Mouse (Mus musculus) ES-E14 (cell line): Measurements from ENCODE around the gene Ankar.

Experiments
- ZC3H11A ChIP-seq: IDR thresholded peaks from 2 replicates; pipeline ENCODE4 v1.6.1; 2012; ENCODE audit warnings: low read depth, mild to moderate bottlenecking, inconsistent platforms, low read length, borderline replicate concordance
- ZNF384 ChIP-seq: IDR thresholded peaks from 2 replicates; pipeline ENCODE4 v1.6.1; 2012; ENCODE audit warnings: low read depth, low read length, inconsistent platforms

DNA sequence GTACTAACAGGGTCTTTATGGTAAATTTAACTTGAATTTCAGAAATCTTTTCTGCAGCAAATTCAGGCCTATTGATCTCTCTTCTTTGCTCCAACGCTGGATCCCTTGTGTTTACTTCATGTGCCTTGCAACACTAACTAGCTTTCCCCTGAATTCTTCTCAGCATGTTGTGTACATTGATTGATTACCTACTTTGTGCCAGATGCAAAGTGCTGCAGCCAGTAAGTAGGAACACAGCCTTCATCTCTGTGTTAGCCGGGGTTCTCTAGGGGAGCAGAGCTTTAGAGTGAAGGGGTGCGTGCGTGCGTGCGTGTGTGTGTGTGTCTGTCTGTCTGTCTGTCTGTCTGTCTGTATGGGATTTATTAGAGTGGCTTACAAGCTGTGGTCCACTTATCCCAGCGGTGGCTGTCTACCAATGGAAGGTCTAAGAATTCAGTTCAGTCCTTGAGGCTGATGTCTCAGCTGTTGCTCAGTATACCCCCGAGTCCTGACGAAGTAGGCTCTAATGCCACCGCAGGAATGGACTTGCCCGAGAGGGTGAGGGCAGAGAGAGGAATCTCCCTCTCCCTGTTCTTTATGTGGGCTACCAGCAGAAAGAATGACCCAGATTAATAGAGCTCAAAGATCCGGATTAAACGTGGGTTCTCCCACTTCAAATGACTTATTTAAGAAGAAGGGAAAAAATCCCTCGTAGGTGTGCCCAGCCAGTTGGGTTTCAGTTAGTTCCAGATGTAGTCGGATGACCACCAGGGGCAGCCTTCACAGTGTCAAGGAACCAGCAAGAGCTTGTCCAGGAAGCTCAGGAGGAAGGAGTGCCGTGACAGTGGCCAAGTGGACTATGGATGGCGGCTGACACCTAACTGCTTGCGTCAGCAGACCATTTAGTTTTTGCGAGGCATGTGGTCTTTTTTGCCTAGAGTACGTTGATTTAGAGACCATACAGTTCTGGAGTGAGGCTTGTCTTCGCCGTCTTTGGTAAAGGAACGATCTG lies 90.2 kb downstream of the Ankar start:
- TF ChIP-seq ZC3H11A: no peak
- TF ChIP-seq ZNF384: no peak
